Mouse (Mus musculus) embryonic facial prominence, embryonic 12.5 days (tissue): ENCODE results near the gene Plbd1. TPM values are rescaled to one million over a fixed set of nuclear protein-coding genes. Genes with fewer than 3 reads are reported as not detected.

Experiments
- ATAC-seq: fragments of 200-750 bp; cut with Nextera tagmentation; 2 replicates; pipeline ENCODE4 v1.8.0; 2017; ENCODE audit not compliant: insufficient number of reproducible peaks, insufficient read depth, low FRiP score, low TSS enrichment
- H3K27ac ChIP-seq: fragments of 300-500 bp; sonication (generic); 2 replicates; pipeline ENCODE4 v1.5.1; 2016; ENCODE audit warnings: mild to moderate bottlenecking
- H3K27me3 ChIP-seq: fragments of 300-500 bp; sonication (generic); 2 replicates; pipeline ENCODE4 v1.6.1; 2016; ENCODE audit warnings: mild to moderate bottlenecking, moderate library complexity
- H3K36me3 ChIP-seq: fragments of 300-500 bp; sonication (generic); 2 replicates; pipeline ENCODE4 v1.6.1; 2016; ENCODE audit warnings: mild to moderate bottlenecking
- H3K4me1 ChIP-seq: fragments of 300-500 bp; sonication (generic); 2 replicates; pipeline ENCODE4 v1.6.1; 2016
- H3K4me2 ChIP-seq: fragments of 300-500 bp; sonication (generic); replicated peaks from 2 replicates; pipeline ENCODE4 v1.6.1; 2016; ENCODE audit warnings: mild to moderate bottlenecking, moderate library complexity
- H3K4me3 ChIP-seq: fragments of 300-500 bp; sonication (generic); 2 replicates; pipeline ENCODE4 v1.5.1; 2016; ENCODE audit warnings: mild to moderate bottlenecking
- H3K9ac ChIP-seq: fragments of 300-500 bp; sonication (generic); 2 replicates; pipeline ENCODE4 v1.6.1; 2016; ENCODE audit warnings: mild to moderate bottlenecking, moderate library complexity
- H3K9me3 ChIP-seq: fragments of 300-500 bp; sonication (generic); 2 replicates; pipeline ENCODE4 v1.6.1; 2016; ENCODE audit warnings: mild to moderate bottlenecking, moderate library complexity
- WGBS: fragments of 180-500 bp; shearing (Covaris S2); methylation state at CpG from one replicate; pipeline ENCODE4 v1.1.7; 2016; 5-methylcytosine and 5-hydroxymethylcytosine counted together
- polyA plus RNA-seq: library from polyadenylated mRNA; unstranded; fragments of >200 nt; fragmentation: Nextera tagmentation; extraction: Ambion mirVana; gene quantifications from 2 replicates; pipeline ENCODE4 v1.2.1, GENCODE M21; 2016

The Plbd1 gene
- polyA plus RNA-seq, 1 experiment from 2014 or later, result 2.2 TPM

GRCm38 (mm10) chr6:136647455-136647861 is 14.3 kb downstream of the Plbd1 start:
- 55% methylated on average over 10 of the region's 10 CpGs for WGBS
- H3K27ac ChIP-seq, result no peak overlapping the region
- 0 out of 2 replicates have a peak, but pooled peaks cover 10% of the 10 kb centered on the region for H3K9me3 ChIP-seq
- H3K4me3 ChIP-seq, result no peak overlapping the region
- no peaks in the 10 kb centered on the region for H3K36me3 ChIP-seq
- peaks cover 4% of the 10 kb centered on the region; the same call in 1 of the 2 replicates for H3K4me1 ChIP-seq
- ATAC-seq, result no peak
- H3K9ac ChIP-seq, result no peak overlapping the region
- H3K27me3 ChIP-seq, result no peaks in the 10 kb centered on the region
- no peak overlapping the region for H3K4me2 ChIP-seq

- Histone ChIP-seq H3K4me2 (no peak overlapping the region), H3K9ac (no peak overlapping the region), H3K4me3 (no peak overlapping the region), H3K27ac (no peak overlapping the region), H3K27me3 (no peaks in the 10 kb centered on the region), H3K9me3 (0 out of 2 replicates have a peak, but pooled peaks cover 10% of the 10 kb centered on the region), H3K4me1 (peaks cover 4% of the 10 kb centered on the region; the same call in 1 of the 2 replicates), H3K36me3 (no peaks in the 10 kb centered on the region)
- WGBS, result 29% methylated on average over 6 of the region's 6 CpGs
- ATAC-seq, result no peak
Observed at GRCm38 (mm10) chr6:136646207-136646606, 15.5 kb downstream of the Plbd1 start.

DNA sequence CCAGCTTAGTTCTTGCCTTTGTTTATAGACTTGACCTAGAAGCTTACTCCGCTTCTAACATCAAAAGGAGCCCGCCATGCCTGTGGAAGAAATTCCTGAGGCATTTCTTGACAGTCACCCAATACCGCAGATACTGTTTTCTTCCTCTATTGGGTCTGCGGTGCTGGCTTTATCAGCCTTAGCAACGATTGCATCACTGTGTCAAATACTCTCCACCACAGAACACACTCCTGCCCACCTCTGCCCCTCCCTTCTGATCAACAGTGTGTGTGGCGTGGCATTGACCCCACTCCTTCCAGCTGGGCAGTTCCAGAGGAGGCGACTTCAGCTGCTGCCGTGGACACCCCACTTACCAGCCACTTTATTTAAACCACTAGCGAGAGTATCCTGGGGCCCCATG is 16.0 kb downstream of the Plbd1 start:
- no peak overlapping the region for H3K4me2 ChIP-seq

GRCm38 (mm10) chr6:136644171-136644570 is 17.6 kb downstream of the Plbd1 start:
- no peak for ATAC-seq
- Histone ChIP-seq H3K27me3 (no peaks in the 10 kb centered on the region), H3K4me1 (peaks cover 4% of the 10 kb centered on the region; the same call in 1 of the 2 replicates), H3K9me3 (0 out of 2 replicates have a peak, but pooled peaks cover 10% of the 10 kb centered on the region), H3K36me3 (no peaks in the 10 kb centered on the region), H3K9ac (no peak overlapping the region), H3K4me3 (no peak overlapping the region), H3K4me2 (no peak overlapping the region), H3K27ac (no peak overlapping the region)
- 93% methylated on average over 2 of the region's 2 CpGs for WGBS

More for the DNA sequence above, 16.0 kb downstream of the Plbd1 start:
- H3K9me3 ChIP-seq, result 0 out of 2 replicates have a peak, but pooled peaks cover 10% of the 10 kb centered on the region
- H3K4me1 ChIP-seq, result peaks cover 4% of the 10 kb centered on the region; the same call in 1 of the 2 replicates
- 49% methylated on average over 9 of the region's 9 CpGs for WGBS
- no peak overlapping the region for H3K4me3 ChIP-seq
- no peaks in the 10 kb centered on the region for H3K27me3 ChIP-seq
- H3K36me3 ChIP-seq, result no peaks in the 10 kb centered on the region
- no peak for ATAC-seq
- no peak overlapping the region for H3K27ac ChIP-seq
- no peak overlapping the region for H3K9ac ChIP-seq

- Histone ChIP-seq H3K27me3 (no peaks in the 10 kb centered on the region), H3K4me3 (no peak overlapping the region), H3K4me1 (no peaks in the 10 kb centered on the region), H3K36me3 (no peaks in the 10 kb centered on the region), H3K4me2 (no peak overlapping the region), H3K9ac (no peak overlapping the region), H3K9me3 (no peaks in the 10 kb centered on the region), H3K27ac (no peak overlapping the region)
- ATAC-seq, result no peak
- WGBS, result 62% methylated on average over 3 of the region's 3 CpGs
Observed at GRCm38 (mm10) chr6:136634982-136635381, 26.7 kb downstream of the Plbd1 start.

DNA sequence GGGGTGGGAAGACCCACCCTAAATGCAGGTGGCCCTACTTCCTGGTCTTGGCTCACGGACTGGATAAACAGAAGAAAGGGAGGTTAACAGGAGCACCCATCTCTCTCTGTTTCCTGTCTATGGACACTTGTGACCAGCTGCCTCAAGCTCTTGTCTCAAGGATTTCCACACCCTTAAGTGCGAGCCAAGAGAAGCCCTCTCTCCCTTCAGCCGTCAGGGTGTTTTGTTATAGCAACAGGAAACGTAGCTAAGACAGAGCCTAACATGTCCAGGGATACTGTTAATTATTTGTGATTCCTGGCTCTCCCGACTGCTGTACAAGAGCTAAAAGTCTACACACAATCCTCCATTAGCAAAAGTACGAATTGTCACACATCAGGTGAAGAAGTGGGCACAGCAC is 28.0 kb downstream of the Plbd1 start:
- Histone ChIP-seq H3K27me3 (no peaks in the 10 kb centered on the region), H3K36me3 (no peaks in the 10 kb centered on the region), H3K9me3 (no peaks in the 10 kb centered on the region), H3K4me2 (no peak overlapping the region), H3K27ac (no peak overlapping the region), H3K4me1 (no peaks in the 10 kb centered on the region), H3K9ac (no peak overlapping the region), H3K4me3 (no peak overlapping the region)
- ATAC-seq, result no peak
- 71% methylated on average over 6 of the region's 6 CpGs for WGBS

GRCm38 (mm10) chr6:136633154-136633553 is 28.6 kb downstream of the Plbd1 start:
- no peaks in the 10 kb centered on the region for H3K27me3 ChIP-seq

DNA sequence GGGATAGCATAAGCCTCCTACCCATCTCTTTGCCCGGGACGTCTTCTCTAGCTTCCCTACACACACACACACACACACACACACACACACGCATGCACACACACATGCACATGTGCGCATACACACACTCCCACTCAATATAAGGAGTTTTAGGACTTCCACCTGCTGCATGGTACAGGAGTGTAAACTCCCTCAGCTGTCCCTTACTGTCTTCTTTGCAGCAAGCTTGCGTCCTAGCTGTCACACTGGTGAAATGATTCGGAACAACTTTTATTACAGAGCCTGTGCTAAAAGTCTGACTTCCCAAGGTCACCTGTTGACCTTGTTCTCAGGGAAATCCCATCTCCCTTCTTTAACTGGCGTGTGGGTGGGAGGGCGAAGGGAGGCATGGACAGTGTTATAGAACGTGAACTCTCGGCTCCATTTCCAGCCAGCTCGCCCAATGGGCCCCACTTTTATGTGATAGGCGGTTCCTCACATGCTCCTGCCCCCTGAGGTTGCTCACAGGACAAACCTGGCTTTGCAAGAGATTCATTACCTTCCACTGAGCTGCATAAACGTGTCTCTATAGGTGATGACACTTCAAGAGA is 29.7 kb downstream of the Plbd1 start:
- 83% methylated on average over 13 of the region's 13 CpGs for WGBS
- no peaks in the 10 kb centered on the region for H3K36me3 ChIP-seq
- H3K27ac ChIP-seq, result no peak overlapping the region
- H3K4me2 ChIP-seq, result no peak overlapping the region
- no peaks in the 10 kb centered on the region for H3K4me1 ChIP-seq
- no peaks in the 10 kb centered on the region for H3K9me3 ChIP-seq
- H3K9ac ChIP-seq, result no peak overlapping the region
- ATAC-seq, result no peak
- H3K27me3 ChIP-seq, result no peaks in the 10 kb centered on the region
- H3K4me3 ChIP-seq, result no peak overlapping the region

More at GRCm38 (mm10) chr6:136633154-136633553, 28.6 kb downstream of the Plbd1 start:
- Histone ChIP-seq H3K36me3 (no peaks in the 10 kb centered on the region), H3K9ac (no peak overlapping the region), H3K4me2 (no peak overlapping the region), H3K4me1 (no peaks in the 10 kb centered on the region), H3K9me3 (no peaks in the 10 kb centered on the region), H3K4me3 (no peak overlapping the region), H3K27ac (no peak overlapping the region)
- 89% methylated on average over 3 of the region's 3 CpGs for WGBS
- ATAC-seq, result no peak

- no peak overlapping the region for H3K4me2 ChIP-seq
- H3K27ac ChIP-seq, result no peak overlapping the region
- no peaks in the 10 kb centered on the region for H3K27me3 ChIP-seq
- no peaks in the 10 kb centered on the region for H3K4me1 ChIP-seq
- no peak overlapping the region for H3K4me3 ChIP-seq
- no peak overlapping the region for H3K9ac ChIP-seq
- no peak for ATAC-seq
- WGBS, result 81% methylated on average over 8 of the region's 8 CpGs
- H3K9me3 ChIP-seq, result no peaks in the 10 kb centered on the region
- H3K36me3 ChIP-seq, result no peaks in the 10 kb centered on the region
Observed at GRCm38 (mm10) chr6:136631519-136631918, 30.2 kb downstream of the Plbd1 start.

- Histone ChIP-seq H3K4me2 (no peak overlapping the region), H3K4me1 (no peaks in the 10 kb centered on the region), H3K9ac (no peak overlapping the region), H3K4me3 (no peak overlapping the region), H3K36me3 (no peaks in the 10 kb centered on the region), H3K27me3 (no peaks in the 10 kb centered on the region), H3K27ac (no peak overlapping the region), H3K9me3 (no peaks in the 10 kb centered on the region)
- no peak for ATAC-seq
- WGBS, result 94% methylated on average over 5 of the region's 5 CpGs
Observed at GRCm38 (mm10) chr6:136629639-136630038, 32.1 kb downstream of the Plbd1 start.

DNA sequence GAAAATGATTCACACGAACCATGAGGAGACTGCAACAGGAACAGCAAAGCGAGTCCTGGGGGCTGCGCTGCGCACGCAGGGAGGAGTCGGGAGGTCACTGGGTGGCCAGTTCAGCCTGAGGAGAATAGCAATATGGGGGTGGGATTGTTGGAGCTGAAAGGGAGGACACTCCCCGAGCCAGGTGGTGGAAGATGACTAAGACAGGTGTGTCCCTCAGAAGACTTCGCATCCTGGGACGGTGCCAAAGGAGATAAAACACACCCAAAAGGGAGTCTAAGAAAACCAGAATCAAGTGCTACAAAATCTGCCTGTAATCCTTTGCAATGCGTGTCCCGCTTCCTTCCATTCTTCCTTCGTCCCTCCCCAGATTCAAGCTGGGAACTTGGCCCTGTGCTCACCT is 36.3 kb downstream of the Plbd1 start:
- Histone ChIP-seq H3K4me1 (no peaks in the 10 kb centered on the region), H3K9me3 (no peaks in the 10 kb centered on the region), H3K4me2 (no peak overlapping the region), H3K4me3 (no peak overlapping the region), H3K9ac (no peak overlapping the region), H3K27me3 (no peaks in the 10 kb centered on the region), H3K27ac (no peak overlapping the region), H3K36me3 (no peaks in the 10 kb centered on the region)
- ATAC-seq, result no peak
- 87% methylated on average over 12 of the region's 12 CpGs for WGBS

DNA sequence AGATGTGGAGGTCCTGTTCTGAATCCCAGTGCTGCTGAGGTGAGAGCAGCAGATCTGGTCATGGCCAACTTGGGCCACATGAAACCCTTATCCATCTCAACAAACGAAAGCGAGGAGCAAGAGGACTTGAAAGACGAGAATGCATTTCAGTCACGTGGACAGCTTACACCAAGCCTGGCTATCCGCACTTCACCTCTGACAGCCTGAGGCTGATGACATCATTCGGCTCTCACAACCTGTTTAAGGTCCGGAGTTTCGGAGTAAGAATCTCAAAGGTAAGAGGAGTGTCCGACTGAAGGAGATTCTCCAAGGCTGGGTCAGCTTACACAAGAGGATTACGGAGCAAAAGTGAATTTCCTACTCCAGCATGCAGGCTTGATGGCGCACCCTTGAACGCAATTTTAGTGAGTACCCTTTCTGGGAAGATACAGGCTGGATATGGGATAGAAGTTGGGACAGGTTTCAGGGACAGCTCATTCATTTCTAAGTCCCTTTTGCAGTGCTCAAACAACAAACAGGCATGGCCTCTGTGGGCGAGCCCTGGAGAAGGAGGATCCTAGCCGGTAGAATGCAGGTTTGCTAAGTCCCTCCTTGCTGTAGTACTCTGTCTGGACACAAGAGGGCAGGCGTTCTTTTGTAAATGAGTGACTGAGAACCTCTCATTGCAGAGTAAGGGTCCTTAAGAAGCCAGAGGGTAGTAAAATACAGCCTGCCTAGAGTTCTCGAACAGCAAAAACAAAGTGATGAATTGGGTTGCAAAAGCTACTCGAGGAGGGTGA is 41.2 kb downstream of the Plbd1 start:
- no peak for ATAC-seq
- Histone ChIP-seq H3K27ac (no peak overlapping the region), H3K4me2 (peak overlapping the region; percentile 25), H3K9ac (no peak overlapping the region), H3K9me3 (no peaks in the 10 kb centered on the region), H3K36me3 (no peaks in the 10 kb centered on the region), H3K27me3 (no peaks in the 10 kb centered on the region), H3K4me1 (no peaks in the 10 kb centered on the region), H3K4me3 (no peak overlapping the region)
- 48% methylated on average over 17 of the region's 17 CpGs for whole genome bisulfite sequencing
